Mouse (Mus musculus): ENCODE results near the gene Mycl. TPM values are rescaled to one million over a fixed set of nuclear protein-coding genes. Genes with fewer than 3 reads are reported as not detected.
A peak's percentile ranks its signal among the peaks of the same experiment; 100 is the strongest.
"Not testable (repeated sequence)": the region's sequence is repeated elsewhere in the genome, so short reads cannot be mapped to it uniquely, and the experiment has no call there.

Mycl gene
- total RNA-seq, 2 experiments from 2014 or later: 0.25 to 0.87 TPM

GRCm38 (mm10) chr4:122981238-122981637, 14.2 kb upstream of the Mycl start:
- DNase-seq: no peak

DNA sequence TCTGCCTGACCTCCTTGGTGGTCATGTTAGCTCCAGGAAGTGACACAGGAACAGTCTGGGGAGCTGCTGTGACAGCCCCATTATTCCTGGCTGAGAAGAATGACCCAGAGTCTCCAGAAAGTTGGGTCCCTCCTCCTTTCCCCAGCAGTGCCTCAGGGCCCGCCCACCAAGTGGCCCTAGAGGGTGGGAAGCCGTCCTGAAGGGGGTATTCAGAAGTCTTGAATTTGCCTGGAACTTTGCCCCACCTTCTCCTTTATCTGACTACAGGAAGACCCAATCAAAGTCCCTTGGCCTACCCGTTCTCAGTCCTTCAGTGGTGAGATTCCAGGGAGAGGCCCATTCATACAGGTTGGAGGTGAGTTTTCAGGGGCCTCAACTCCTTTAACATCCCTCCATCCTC, 13.5 kb upstream of the Mycl start:
- DNase-seq: no peak

GRCm38 (mm10) chr4:122982537-122982936, 12.9 kb upstream of the Mycl start:
- DNase-seq: no peak

DNA sequence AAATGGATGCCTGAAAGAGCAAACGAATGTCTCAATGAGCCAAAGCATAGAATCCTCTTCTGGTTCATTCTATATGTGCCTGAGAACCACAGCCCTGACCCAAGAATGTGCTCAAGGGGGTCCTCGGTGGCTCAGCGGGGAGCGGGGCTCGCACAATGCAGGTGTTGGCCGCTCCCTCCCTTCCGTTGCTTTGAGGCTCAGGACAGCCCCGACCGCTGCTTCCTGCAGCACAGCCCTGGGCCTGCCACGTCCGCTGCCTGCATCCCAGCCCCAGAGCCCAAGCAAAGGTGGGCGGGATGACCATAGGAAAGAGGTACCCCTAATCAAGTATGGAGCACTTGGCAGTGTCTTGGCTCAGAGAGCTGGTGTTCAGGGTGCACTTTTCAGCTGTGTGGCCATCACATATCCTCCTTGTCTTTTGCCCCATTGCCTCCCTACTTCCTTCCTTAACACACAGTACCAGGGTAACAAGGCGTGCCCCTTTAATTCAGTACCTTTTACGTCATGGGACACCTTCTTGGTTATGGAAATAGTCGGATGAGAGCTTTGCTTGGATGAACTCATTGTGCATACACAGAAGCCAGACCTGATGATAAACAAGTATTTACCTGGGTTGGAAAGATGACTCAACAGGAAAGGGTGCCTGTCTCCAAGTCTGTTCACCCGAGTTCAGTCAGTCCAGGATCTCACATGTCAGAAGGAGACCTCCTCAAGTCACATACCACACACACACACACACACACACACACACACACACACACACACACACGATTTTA, 11.8 kb upstream of the Mycl start:
- DNase-seq: no peak

- peak; percentile 64 to 73 for DNase-seq
These were observed 10.3 kb upstream of the Mycl start for GRCm38 (mm10) chr4:122985110-122985509.

DNA sequence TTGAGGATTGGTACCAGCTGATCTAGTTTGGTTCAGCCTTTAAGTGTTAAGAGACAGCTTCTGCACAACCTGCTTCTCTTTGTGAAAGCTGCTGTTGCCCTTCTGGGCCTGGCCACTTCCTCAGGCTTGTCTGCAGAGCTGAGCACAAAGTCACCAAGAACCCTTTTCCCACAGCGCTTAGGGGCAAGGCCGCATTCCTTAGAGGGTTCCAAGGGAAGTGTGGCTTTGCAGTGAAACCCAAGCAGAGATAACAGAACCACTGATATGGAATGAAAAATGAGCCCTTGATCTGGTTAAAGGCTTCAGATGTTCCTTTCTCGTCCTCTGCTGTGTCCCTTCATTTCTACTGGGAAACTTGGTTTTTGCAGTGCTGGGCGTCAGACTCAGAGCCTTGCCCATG, 8.0 kb upstream of the Mycl start:
- DNase-seq: no peak

DNA sequence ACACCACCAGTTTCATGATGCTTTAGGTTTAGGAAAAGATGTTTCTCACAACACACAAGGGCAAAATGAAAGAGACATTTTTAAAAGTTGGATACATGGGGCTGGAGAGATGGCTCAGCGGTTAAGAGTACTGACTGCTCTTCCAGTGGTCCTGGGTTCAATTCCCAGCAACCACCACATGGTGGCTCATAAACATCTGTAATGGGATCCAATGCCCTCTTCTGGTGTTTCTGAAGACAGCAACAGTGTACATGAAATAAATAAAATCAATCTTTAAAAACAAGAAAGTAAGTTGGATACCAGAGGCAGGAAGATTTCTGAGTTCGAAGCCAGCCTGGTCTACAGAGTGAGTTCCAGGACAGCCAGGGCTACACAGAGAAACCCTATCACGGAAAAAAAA, 7.4 kb upstream of the Mycl start:
- DNase-seq: not testable (repeated sequence)

- no peak for DNase-seq
These were observed 4.3 kb upstream of the Mycl start for GRCm38 (mm10) chr4:122991177-122991576.

DNA sequence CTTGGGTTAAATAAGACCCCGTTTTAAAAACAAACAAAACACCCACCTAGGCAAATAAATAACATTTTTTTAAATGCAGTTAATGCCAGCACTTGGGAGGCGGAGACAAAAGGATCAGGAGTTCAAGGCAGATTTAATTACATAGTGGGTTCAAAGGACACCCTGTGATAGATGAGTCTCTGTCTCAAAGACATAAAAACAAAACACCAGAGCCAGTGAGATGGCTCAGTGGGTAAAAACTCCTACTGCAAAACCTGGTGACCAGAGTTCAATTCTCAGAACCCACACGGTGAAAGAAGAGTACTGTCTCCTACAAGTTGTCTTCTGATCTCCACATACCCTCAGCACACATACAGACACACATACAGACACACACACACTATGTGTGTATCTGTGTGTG, 3.2 kb upstream of the Mycl start:
- DNase-seq: no peak

GRCm38 (mm10) chr4:122996221-122996617, 767 bp downstream of the Mycl start:
- no peak for DNase-seq

DNA sequence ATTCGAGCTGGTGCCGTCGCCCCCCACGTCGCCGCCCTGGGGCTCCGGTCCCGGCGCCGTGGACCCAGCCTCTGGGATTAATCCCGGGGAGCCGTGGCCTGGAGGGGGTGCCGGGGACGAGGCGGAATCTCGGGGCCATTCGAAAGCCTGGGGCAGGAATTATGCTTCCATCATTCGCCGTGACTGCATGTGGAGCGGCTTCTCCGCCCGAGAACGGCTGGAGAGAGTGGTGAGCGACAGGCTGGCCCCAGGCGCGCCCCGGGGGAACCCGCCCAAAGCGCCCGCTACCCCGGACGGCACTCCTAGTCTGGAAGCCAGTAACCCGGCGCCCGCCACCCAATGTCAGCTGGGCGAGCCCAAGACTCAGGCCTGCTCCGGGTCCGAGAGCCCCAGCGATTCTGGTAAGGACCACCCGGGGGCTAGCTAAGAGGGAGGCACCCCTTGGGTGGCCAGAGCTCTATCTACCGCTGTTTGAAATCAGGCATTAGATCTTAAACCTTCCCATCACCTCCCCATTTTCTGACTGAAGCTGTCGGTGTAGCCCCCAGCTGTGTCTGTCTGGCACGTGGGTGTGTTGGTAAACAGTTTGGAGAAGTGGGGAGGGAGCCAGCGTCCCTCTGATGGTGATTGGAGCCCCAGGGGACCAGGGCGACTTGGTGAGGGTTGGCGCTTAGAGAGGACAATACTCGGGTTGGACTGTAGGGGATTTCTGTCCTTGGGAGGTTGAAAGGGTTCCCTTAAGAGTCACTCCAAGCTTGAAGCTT, 1.3 kb downstream of the Mycl start:
- peak; percentile 12 to 40 for DNase-seq

DNA sequence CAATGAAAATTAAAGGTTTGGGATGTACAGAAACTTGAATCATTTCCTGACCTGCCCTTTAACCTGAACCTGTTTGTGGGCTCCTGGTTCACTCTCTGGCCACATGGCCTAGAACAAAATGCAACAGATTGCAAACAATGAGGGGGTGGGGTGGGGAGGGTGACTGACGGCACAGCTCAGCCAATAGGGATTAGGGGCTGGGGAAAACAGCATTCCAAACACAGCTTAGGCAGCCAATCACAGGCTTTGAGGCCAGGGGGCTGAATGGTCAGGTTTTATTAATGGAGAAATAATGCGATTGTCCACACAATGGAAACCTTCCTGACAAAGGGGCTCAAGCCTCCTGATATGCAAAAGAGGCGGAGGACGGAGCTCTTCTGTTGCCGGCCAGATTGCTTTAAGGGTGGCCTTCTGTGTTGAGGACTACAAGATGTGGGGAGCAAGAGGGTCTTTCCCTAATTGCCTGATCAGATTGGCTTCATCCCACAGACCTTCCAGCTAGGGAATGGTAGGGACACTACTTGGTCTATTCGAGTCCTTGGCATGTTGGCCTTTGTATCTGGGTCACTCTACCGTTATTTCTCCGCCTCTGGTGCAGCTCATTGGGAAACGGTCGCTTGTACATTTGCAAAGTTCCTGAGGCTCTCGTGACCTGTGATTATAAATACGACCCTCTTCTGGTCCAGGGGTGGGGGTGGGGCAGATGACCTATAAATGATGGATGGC, 3.2 kb downstream of the Mycl start:
- DNase-seq: no peak

DNA sequence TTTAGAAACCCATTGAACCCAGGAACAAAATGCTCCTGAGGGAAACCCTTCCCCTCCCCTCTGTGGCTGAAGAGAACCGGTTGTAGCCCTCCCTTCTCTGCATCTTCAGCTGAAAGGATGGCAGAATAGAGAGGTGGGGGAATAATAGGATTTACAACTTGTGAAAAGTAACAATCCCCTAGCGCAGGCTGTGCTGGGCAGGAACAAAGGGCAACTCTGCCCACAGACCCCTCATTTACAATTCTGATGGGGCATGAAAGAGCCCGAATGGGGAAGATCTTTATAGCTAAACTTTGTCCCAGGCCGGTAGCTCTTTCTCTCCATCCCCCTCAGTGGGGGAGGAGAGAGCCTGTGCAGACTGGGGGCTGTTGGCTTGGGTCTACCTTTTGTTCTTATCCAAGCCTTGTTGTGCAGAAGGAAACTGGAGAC, 3.8 kb downstream of the Mycl start:
- no peak for DNase-seq

GRCm38 (mm10) chr4:123000130-123000529, 4.7 kb downstream of the Mycl start:
- DNase-seq: no peak

DNA sequence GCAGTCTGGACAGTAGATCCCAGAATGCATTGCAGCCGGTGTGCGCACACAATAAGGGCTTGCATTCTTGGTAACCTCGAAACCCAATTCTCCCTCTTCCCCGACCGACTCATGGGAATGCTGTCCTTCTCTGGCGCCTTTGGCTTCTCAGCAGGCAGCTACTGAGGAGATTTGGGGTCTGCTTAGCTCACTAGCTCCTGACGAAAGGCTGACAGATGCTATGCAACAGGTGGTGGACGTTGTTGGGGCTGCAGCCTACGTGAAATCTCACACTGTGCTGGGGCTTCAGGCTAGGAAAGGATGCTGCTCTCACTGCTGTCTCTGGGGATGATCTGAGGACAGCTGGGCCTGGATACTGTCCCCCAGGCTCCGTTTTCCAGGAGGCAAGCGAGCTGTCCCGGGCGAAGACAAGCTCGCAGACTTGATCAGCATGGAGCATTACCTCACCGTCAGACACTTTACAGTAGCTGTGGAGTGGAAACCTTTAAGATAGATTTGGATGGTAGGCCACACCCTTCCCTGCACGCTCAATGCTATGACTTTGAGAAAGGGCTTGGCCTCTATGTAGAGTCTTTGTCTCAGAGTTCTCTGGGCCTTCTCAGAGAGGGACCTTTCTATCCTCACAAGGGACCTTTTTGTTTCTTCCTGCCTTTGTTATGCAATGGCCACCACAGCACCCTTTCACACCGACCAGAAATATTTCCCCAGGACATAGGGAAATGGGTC, 5.3 kb downstream of the Mycl start:
- no peak for DNase-seq

DNA sequence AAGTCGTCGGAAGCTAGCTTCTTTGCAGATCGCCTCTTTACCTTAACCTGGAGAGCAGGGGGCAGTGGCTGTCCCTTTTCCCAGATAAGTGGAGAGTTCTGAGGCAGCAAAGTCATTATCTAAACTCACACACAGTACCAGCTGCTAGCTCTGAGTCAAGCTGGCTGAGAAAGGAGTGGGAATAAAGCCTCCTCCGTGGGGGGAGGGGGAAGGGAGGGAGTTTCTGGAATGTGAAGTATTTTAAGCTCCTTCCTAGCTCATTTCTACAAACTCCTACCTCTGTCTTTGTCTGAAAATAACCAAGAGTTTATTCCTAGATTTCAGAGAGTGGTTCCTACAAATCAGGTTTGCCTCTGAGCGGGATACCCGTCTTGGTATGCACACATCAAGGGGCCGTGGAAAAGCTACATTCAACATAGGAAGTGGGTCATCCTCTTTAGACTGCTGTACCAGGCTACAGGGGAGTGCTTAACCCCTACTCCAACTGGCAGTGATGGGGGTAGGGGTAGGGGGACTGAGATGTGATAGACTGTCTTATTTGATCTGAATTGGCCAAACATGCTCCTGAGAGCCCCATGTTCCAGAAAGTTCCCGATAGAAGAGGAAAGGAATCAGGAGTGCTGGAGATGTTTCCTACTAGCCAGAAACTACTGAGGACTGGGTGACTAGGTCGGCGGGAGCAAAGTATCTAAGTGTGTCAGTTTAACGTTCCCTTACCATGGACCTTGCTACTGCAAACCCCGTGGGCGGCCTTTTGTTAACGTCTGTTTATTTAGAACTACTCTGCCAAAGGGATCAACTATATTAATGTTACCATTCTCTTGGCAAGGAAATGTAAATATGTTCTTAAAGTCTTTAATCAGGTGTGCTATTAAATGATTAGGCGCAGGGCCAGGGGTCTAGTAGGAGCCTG, 9.9 kb downstream of the Mycl start:
- no peak for DNase-seq

DNA sequence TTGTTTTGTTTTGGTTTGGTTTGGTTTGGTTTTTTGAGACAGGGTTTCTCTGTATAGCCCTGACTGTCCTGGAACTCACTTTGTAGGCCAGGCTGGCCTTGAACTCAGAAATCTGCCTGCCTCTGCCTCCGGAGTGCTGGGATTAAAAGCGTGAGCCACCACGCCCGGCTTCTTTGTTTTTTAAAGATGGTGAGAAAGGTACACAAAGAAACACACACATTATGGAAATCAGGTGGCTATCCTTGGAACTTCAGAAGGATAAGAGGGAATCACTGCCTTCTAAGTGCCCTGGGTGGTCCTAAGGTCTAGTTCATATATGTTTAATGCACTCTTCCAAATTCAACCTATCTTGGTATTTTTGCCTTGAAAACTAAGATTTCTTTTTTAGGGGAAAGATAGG, 17.0 kb downstream of the Mycl start:
- DNase-seq: not testable (repeated sequence)

- DNase-seq: no peak
These were observed 18.0 kb downstream of the Mycl start for GRCm38 (mm10) chr4:123013346-123013945.

DNA sequence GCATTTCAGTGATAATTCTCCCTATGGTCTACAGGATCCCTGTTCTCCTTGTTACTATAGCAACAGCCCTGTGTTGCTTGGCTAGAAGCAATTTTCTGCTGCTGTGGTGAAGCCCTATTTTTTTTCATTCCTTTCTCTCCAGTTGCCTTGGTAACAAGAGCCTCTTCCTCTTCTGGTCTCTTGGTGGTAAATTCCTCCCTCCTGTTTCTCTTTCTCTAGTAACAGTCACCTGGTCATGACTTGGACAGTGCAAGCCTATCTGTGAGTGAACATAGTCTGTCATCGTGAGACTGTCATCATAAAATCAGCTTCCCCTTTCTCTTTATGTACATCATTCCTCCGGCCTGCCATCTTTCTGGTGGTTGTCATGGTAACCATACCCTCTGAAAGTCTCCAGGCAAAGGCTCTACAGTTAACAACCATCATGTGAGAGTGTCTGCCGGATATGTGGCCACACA, 18.5 kb downstream of the Mycl start:
- no peak for DNase-seq

DNA sequence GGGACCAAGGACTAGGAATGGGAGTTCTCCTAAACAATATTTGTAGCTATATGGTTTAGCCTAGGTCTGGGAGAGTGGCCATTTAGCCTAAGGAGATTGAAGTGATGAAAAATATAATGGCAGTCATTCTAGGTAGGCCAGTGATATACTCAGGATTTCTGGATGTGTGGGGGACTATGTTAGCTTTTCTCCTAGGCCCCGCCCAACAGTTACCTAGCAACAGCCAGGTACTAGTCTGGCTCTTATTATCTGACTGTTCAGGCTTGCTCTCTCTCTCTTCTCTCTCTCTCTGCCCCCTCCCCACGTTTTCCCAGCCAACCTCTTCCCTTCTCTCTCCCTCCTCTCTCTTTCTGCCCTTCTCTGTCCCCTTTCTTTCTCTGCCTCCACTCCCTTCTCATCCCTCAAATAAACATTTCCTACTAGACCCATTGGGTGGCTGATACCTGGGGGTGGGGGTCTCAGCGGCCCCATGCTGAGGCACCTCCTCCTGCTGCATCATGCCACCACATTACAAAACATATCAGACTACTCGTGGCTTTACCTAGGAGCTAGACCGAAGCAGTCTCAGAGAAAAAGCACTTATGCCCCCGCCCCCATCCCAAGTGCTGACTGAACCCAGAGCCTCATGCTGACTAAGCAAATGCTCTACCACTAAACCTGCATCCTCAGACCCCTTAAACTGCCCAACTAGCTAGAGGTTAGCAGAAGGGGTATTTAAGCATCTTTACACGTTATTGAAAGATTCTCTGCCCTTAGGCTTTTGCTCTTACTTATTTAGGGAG, 19.2 kb downstream of the Mycl start:
- DNase-seq: no peak
